Mouse (Mus musculus): Measurements from ENCODE around the gene Uba52. TPM values are rescaled to one million over a fixed set of nuclear protein-coding genes. Genes with fewer than 3 reads are reported as not detected.

Uba52 gene
- total and polyA plus RNA-seq, 2 experiments from 2014 or later = 402 to 736 TPM

DNA sequence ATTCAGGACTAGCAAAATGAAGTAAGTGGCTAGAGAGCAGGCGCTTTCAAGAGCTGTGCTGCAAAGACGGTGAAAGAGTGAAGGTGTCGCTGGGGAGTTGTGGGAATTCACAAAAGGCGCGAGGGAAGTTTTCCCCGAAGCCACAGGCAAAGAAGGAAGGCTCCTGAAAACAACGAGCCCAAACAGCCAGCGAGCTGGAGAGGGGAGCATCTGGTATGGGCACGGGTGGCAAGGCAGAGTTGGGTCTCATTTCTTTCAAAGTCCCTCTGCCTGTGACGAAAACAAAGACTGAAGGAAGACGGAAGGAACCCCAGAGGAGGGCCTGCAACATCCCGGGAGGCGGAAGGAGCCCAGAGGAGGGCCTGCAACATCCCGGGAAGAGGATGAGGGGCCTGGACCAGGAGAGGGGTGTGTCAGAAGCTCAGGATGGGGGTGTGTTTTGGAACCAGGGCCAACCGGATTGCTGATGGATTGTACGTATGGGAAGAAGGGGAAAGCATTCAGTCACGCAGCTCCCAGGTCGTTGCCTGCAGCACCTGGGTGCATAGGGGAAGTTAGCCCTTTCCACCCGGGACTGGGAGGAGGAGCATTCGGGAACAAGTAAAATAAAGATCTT lies 19.6 kb downstream of the Uba52 start:
- TF ChIP-seq CTCF (IDR thresholded peaks at IDR 0.05) = no peak
- no peak overlapping the region for H3K4me2 ChIP-seq (ENCODE audit: low read depth, low read length, poor library complexity, severe bottlenecking)
- ATAC-seq (ENCODE audit: low FRiP score) (no peak), DNase-seq (ENCODE audit: low spot score) (no peak)
- no peaks in the 10 kb centered on the region for H3K36me3 ChIP-seq (ENCODE audit: insufficient read depth, low read length)
- no peak overlapping the region for H3K9ac ChIP-seq (replicated peaks; ENCODE audit: low read length, poor library complexity, severe bottlenecking)
- 2% methylated on average over 20 of the region's 20 CpGs for WGBS
- H3K27ac ChIP-seq (ENCODE audit: low read depth, low read length) = no peak overlapping the region
- no peaks in the 10 kb centered on the region for H3K9me3 ChIP-seq (ENCODE audit: low read length)
- H3K4me3 ChIP-seq (ENCODE audit: low read depth, low read length) = no peak overlapping the region
- H3K4me1 ChIP-seq (ENCODE audit: insufficient read depth, low read length) = peaks cover 21% of the 10 kb centered on the region
- peaks cover 77% of the 10 kb centered on the region for H3K27me3 ChIP-seq (ENCODE audit: insufficient read depth, low read length)

- H3K36me3 ChIP-seq (ENCODE audit: insufficient read depth, low read length) = 0 out of 2 replicates have a peak, but pooled peaks cover under 1% of the 10 kb centered on the region
- ATAC-seq (ENCODE audit: low FRiP score) = no peak
- no peaks in the 10 kb centered on the region for H3K9me3 ChIP-seq (ENCODE audit: low read length)
- no peak for DNase-seq (ENCODE audit: low spot score)
- peaks cover 70% of the 10 kb centered on the region for H3K27me3 ChIP-seq (ENCODE audit: insufficient read depth, low read length)
- H3K4me2 ChIP-seq (ENCODE audit: low read depth, low read length, poor library complexity, severe bottlenecking) = no peak overlapping the region
- H3K4me3 ChIP-seq (ENCODE audit: low read depth, low read length) = no peak overlapping the region
- no peak overlapping the region for H3K27ac ChIP-seq (ENCODE audit: low read depth, low read length)
- peaks cover 22% of the 10 kb centered on the region for H3K4me1 ChIP-seq (ENCODE audit: insufficient read depth, low read length)
- 7% methylated on average over 10 of the region's 10 CpGs for WGBS
- TF ChIP-seq CTCF (IDR thresholded peaks at IDR 0.05) = no peak
- no peak overlapping the region for H3K9ac ChIP-seq (replicated peaks; ENCODE audit: low read length, poor library complexity, severe bottlenecking)
Observed at GRCm38 (mm10) chr8:70490061-70490879, 20.3 kb downstream of the Uba52 start.

GRCm38 (mm10) chr8:70489576-70489975 lies 21.0 kb downstream of the Uba52 start:
- Histone ChIP-seq H3K36me3 (ENCODE audit: insufficient read depth, low read length) (peaks cover 6% of the 10 kb centered on the region; the same call in 1 of the 2 replicates), H3K27ac (ENCODE audit: low read depth, low read length) (no peak overlapping the region), H3K4me2 (ENCODE audit: low read depth, low read length, poor library complexity, severe bottlenecking) (peak overlapping the region; percentile 32; the same call in 1 of the 2 replicates), H3K9ac (replicated peaks; ENCODE audit: low read length, poor library complexity, severe bottlenecking) (no peak overlapping the region), H3K9me3 (ENCODE audit: low read length) (no peaks in the 10 kb centered on the region), H3K4me1 (ENCODE audit: insufficient read depth, low read length) (peaks cover 22% of the 10 kb centered on the region), H3K4me3 (ENCODE audit: low read depth, low read length) (0 out of 2 replicates have a peak overlapping the region, but pooled peaks have one; percentile 14), H3K27me3 (ENCODE audit: insufficient read depth, low read length) (peaks cover 66% of the 10 kb centered on the region)
- WGBS = 0% methylated on average over 20 of the region's 41 CpGs
- no peak for TF ChIP-seq CTCF (IDR thresholded peaks at IDR 0.05)
- no peak for ATAC-seq (ENCODE audit: low FRiP score)
- DNase-seq (ENCODE audit: low spot score) = no peak

GRCm38 (mm10) chr8:70488931-70489470 lies 21.6 kb downstream of the Uba52 start:
- Histone ChIP-seq H3K27me3 (ENCODE audit: insufficient read depth, low read length) (peaks cover 61% of the 10 kb centered on the region), H3K4me1 (ENCODE audit: insufficient read depth, low read length) (peaks cover 22% of the 10 kb centered on the region), H3K4me2 (ENCODE audit: low read depth, low read length, poor library complexity, severe bottlenecking) (peak overlapping the region; percentile 69), H3K9ac (replicated peaks; ENCODE audit: low read length, poor library complexity, severe bottlenecking) (no peak overlapping the region), H3K36me3 (ENCODE audit: insufficient read depth, low read length) (peaks cover 9% of the 10 kb centered on the region; the same call in 1 of the 2 replicates), H3K27ac (ENCODE audit: low read depth, low read length) (no peak overlapping the region), H3K9me3 (ENCODE audit: low read length) (no peaks in the 10 kb centered on the region), H3K4me3 (ENCODE audit: low read depth, low read length) (peak overlapping the region; percentile 63; the same call in 1 of the 2 replicates)
- ATAC-seq (ENCODE audit: low FRiP score) (no peak), DNase-seq (ENCODE audit: low spot score) (no peak)
- WGBS = 2% methylated on average over 14 of the region's 14 CpGs
- TF ChIP-seq CTCF (IDR thresholded peaks at IDR 0.05) = no peak

- 3% methylated on average over 52 of the region's 55 CpGs for WGBS
- no peaks in the 10 kb centered on the region for H3K9me3 ChIP-seq (ENCODE audit: low read length)
- H3K36me3 ChIP-seq (ENCODE audit: insufficient read depth, low read length) = peaks cover 11% of the 10 kb centered on the region; the same call in 1 of the 2 replicates
- TF ChIP-seq CTCF (IDR thresholded peaks at IDR 0.05) = no peak
- H3K4me3 ChIP-seq (ENCODE audit: low read depth, low read length) = peak overlapping the region; percentile 63
- no peak overlapping the region for H3K27ac ChIP-seq (ENCODE audit: low read depth, low read length)
- ATAC-seq (ENCODE audit: low FRiP score) (no peak), DNase-seq (ENCODE audit: low spot score) (no peak)
- peak overlapping the region; percentile 69 for H3K4me2 ChIP-seq (ENCODE audit: low read depth, low read length, poor library complexity, severe bottlenecking)
- H3K4me1 ChIP-seq (ENCODE audit: insufficient read depth, low read length) = peaks cover 18% of the 10 kb centered on the region
- H3K27me3 ChIP-seq (ENCODE audit: insufficient read depth, low read length) = peaks cover 53% of the 10 kb centered on the region
- H3K9ac ChIP-seq (replicated peaks; ENCODE audit: low read length, poor library complexity, severe bottlenecking) = peak overlapping the region; percentile 36; the same call in 1 of the 2 replicates
Observed at GRCm38 (mm10) chr8:70487993-70488796, 22.4 kb downstream of the Uba52 start.
